In the genomic region with DNA sequence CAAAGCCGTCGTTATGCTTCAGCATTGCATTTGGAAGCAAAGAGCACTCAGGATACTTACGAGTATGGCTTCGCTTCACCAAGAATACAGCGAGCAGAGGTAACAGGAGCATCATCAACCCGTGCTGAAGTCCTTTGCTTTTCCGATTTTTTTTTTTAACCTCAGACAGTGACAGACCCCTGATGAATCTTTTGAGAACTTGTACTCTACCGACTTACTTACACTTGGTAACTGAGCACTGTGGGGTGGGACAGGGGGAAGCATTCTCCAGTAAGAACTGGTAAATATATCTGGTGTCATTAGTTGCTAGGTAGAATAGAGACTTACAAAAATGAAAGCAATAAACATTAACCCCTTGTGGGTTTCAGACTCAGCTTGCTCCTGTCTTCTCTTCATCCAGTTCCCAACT, we compare ENCODE assay signal across 8 mouse cellular contexts. TPM values are rescaled to one million over a fixed set of nuclear protein-coding genes. Genes with fewer than 3 reads are reported as not detected.
DNase-seq lines count a peak whose midpoint lies in the region; ATAC-seq and TF ChIP-seq lines count a peak whose summit lies in the region.

A gene (minus strand): TSS at position 243 of the 409 bp plus-strand sequence.

- H3K4me3 ChIP-seq in brown adipose tissue, adult 24 weeks (ENCODE audit: insufficient read depth, low read depth, low read length): peak within 1 kb of the TSS; percentile 72
- peak within 1 kb of the TSS; percentile 44 for H3K4me3 ChIP-seq in lung, embryonic 14.5 days (ENCODE audit: low read depth, low read length)

- no peak for TF ChIP-seq CTCF in lung, embryonic 14.5 days (IDR thresholded peaks at IDR 0.05; ENCODE audit: low read depth)

- no peaks in the 10 kb centered on the region for H3K27me3 ChIP-seq in lung, embryonic 14.5 days (ENCODE audit: insufficient read depth, low read length)

- WGBS in lung, embryonic 14.5 days: 20% methylated on average over 8 of the region's 8 CpGs

- no peaks in the 10 kb centered on the region for H3K9me3 ChIP-seq in lung, embryonic 14.5 days (ENCODE audit: low read depth, low read length)

- H3K4me1 ChIP-seq in brown adipose tissue, adult 24 weeks (ENCODE audit: control insufficient read depth, insufficient read depth, insufficient read length, low read length): 0 out of 2 replicates have a peak, but pooled peaks cover 3% of the 10 kb centered on the region
- no peaks in the 10 kb centered on the region for H3K4me1 ChIP-seq in lung, embryonic 14.5 days (ENCODE audit: insufficient read depth)

- peak within 1 kb of the TSS; percentile 63 for H3K4me2 ChIP-seq in lung, embryonic 14.5 days

- peak; percentile 30 for DNase-seq in cerebellum, adult 9-11 months
- no peak for DNase-seq in cerebellum, adult 11 months
- DNase-seq in CD4-positive, CD25-positive, alpha-beta regulatory T cell, adult 2 months (ENCODE audit: low read depth, low spot score): peak; percentile 86
- peak; percentile 52 for DNase-seq in kidney, adult 11 months
- peak; percentile 95 for DNase-seq in lung, embryonic 14.5 days
- DNase-seq in retina, postnatal 1 day: peak; percentile 49

- peak within 1 kb of the TSS; percentile 44 for H3K9ac ChIP-seq in lung, embryonic 14.5 days

- ATAC-seq in granulocyte monocyte progenitor cell, adult 5-6 weeks (replicated peaks; ENCODE audit: poor library complexity, severe bottlenecking): peak; percentile 80
- peak; percentile 95 for ATAC-seq in lung, embryonic 14.5 days (ENCODE audit: insufficient read depth)

- no peaks in the 10 kb centered on the region for H3K36me3 ChIP-seq in lung, embryonic 14.5 days (ENCODE audit: insufficient read depth)

- peak within 1 kb of the TSS; percentile 54; the same call in 1 of the 2 replicates for H3K27ac ChIP-seq in brown adipose tissue, adult 24 weeks (replicated peaks; ENCODE audit: low read depth, low read length)
- H3K27ac ChIP-seq in lung, embryonic 14.5 days (ENCODE audit: low read depth): peak within 1 kb of the TSS; percentile 79

RNA-seq across cellular contexts. Expression of the gene that starts here (rescaled TPM):
- polyA plus RNA-seq in brown adipose tissue, adult 24 weeks (2012; ENCODE audit: insufficient read depth, insufficient read length, missing spikeins): 11.6 and 19.3 TPM in 2 replicates
- total RNA-seq in granulocyte monocyte progenitor cell, adult 5-6 weeks (2014; fragmentation: Nextera tagmentation): 4.7 and 4.8 TPM in 2 replicates
- 3.6 and 4.1 TPM in 2 replicates for total RNA-seq in granulocyte monocyte progenitor cell, adult 5-6 weeks (2017)
- 13.6 and 13.7 TPM in 2 replicates for polyA plus RNA-seq in lung, embryonic 14.5 days (2014; fragmentation: Nextera tagmentation; extraction: Ambion mirVana)
